Mouse (Mus musculus): ENCODE measurements around the gene Igf2bp3. TPM values are rescaled to one million over a fixed set of nuclear protein-coding genes. Genes with fewer than 3 reads are reported as not detected.

Igf2bp3 gene
- polyA plus RNA-seq, 1 experiment from 2014 or later: 30.4 TPM

DNA sequence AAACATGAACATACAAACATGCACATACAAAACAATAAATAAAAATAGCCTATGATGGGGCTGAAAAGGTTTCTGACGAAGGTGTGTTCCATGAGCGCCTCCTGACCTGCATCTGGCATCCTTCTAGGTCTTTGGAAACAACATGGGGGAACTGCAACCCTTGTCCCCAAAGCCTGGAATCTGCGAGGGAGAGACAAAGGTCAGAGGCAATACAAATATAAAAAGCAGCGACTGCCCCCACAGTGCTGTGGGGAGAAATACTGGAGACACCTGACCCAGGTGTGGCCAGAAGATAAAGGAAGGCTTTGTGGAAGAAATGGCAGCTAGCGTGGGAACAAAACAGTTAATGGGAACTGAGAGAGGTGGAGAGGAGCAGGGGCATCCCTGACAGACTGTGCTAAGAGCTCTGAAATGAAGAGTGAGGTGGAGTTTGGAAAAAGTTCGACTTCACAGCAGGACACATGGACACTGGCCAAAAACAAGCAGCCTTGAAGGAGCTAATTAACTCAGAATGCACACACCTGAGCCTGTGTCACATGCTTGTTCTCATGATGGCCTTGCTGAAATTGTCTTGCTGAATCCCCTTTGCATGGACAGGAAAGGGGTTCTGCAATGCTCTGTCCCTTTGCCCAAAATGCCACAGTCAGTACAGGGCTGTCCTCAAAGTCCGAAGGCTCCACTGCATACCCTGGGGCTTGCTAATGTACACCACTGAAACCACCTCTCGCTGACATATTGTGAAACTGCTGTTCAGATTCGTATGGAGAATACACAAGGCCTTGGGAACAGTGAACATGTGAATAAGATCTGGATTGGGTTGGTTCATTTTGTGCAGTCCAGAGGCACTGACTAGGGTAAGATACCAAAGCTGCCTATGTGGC, 64.2 kb downstream of the Igf2bp3 start:
- WGBS: 85% methylated on average over 9 of the region's 9 CpGs
- Histone ChIP-seq H3K9me3 (ENCODE audit: control insufficient read depth, low read length) (no peaks in the 10 kb centered on the region), H3K27me3 (ENCODE audit: control insufficient read depth, insufficient read depth, low read length) (no peaks in the 10 kb centered on the region), H3K4me2 (replicated peaks) (no peak overlapping the region), H3K4me3 (replicated peaks; ENCODE audit: low read length) (no peak overlapping the region), H3K27ac (no peak overlapping the region), H3K4me1 (replicated peaks; ENCODE audit: control insufficient read depth, insufficient read depth, low read length) (no peaks in the 10 kb centered on the region), H3K9ac (no peak overlapping the region), H3K36me3 (replicated peaks; ENCODE audit: control insufficient read depth, insufficient read depth) (no peaks in the 10 kb centered on the region)
- ATAC-seq (ENCODE audit: low FRiP score): no peak; the same call in 1 of the 2 replicates
- DNase-seq (ENCODE audit: low spot score): no peak

DNA sequence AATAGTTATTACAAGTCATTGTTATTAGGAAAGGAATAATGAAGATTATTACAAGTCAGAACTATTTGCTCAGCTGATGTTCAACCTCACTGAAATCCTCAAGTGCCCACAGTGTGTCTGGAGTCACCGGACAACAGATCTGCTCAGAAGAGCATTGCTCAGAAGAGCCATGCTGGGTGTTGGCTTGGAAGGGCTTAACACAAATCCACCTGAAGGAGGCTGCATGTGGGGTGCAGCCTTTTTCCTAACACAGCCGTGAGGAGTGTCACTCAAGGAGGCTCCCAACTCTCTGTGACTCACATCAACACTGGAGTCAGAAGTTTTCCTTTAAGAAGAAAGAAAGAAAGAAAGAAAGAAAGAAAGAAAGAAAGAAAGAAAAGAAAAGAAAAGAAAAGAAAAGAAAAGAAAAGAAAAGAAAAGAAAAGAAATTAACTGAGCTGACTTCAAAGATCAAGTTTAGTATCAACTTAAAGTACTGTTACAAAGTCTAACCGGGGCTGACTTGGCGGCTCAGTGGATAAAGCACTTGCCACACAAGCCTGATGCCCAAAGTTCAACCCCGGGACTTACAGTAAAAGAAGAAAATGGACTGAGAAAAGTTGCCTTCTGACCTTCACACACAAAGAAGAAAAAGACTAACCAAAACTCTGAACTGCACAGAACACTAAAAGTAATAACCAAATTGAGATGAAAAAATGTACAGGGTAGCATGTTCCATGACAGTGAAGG, 65.4 kb downstream of the Igf2bp3 start:
- no peak overlapping the region for H3K4me2 ChIP-seq (replicated peaks)
- WGBS: 85% methylated on average over 5 of the region's 5 CpGs
- no peaks in the 10 kb centered on the region for H3K36me3 ChIP-seq (replicated peaks; ENCODE audit: control insufficient read depth, insufficient read depth)
- H3K4me1 ChIP-seq (replicated peaks; ENCODE audit: control insufficient read depth, insufficient read depth, low read length): no peaks in the 10 kb centered on the region
- no peaks in the 10 kb centered on the region for H3K9me3 ChIP-seq (ENCODE audit: control insufficient read depth, low read length)
- H3K27ac ChIP-seq: no peak overlapping the region
- no peak overlapping the region for H3K9ac ChIP-seq
- H3K4me3 ChIP-seq (replicated peaks; ENCODE audit: low read length): no peak overlapping the region
- DNase-seq (ENCODE audit: low spot score) (no peak), ATAC-seq (ENCODE audit: low FRiP score) (no peak)
- H3K27me3 ChIP-seq (ENCODE audit: control insufficient read depth, insufficient read depth, low read length): no peaks in the 10 kb centered on the region

DNA sequence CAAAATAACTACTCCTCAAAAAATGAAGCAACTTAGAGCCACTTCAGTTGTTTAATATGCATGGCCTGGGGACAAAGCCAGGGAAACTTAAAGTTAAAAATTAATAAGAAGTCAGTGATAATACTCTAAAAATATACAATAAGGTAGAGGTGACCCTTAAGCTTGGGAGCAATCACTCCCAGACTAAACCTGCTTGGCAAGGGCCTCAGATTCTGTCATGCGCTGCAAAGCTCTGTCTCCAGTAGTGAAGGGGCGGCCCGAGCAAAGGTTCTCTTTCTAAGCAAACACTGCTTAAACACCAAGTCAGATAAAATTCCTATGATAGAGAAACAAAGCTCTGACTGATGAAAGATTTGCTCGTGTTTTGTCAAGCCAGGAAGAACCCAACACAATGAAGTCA, 66.0 kb downstream of the Igf2bp3 start:
- H3K4me3 ChIP-seq (replicated peaks; ENCODE audit: low read length): no peak overlapping the region
- H3K27me3 ChIP-seq (ENCODE audit: control insufficient read depth, insufficient read depth, low read length): no peaks in the 10 kb centered on the region
- no peak overlapping the region for H3K9ac ChIP-seq
- H3K27ac ChIP-seq: no peak overlapping the region
- H3K4me2 ChIP-seq (replicated peaks): no peak overlapping the region
- ATAC-seq (ENCODE audit: low FRiP score) (no peak), DNase-seq (ENCODE audit: low spot score) (no peak)
- H3K4me1 ChIP-seq (replicated peaks; ENCODE audit: control insufficient read depth, insufficient read depth, low read length): no peaks in the 10 kb centered on the region
- no peaks in the 10 kb centered on the region for H3K9me3 ChIP-seq (ENCODE audit: control insufficient read depth, low read length)
- no peaks in the 10 kb centered on the region for H3K36me3 ChIP-seq (replicated peaks; ENCODE audit: control insufficient read depth, insufficient read depth)
- WGBS: 86% methylated on average over 4 of the region's 4 CpGs

DNA sequence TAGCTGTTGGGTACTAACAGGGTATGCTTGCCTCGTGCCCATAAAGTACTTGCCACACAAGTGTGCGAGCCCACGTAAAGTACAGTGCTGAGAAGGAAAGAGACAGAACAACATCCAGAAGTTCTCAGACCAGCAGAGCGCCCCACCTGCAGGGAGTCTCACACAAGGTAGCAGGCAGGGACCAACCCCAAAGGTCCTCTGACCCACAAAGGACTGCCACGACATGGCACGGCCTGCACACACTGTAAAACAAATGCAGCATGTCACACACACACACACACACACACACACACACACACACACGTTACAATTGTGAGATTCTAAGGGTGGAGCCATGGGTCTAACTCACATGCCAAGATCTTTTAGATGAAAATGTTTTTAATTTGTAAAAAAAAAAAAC, 66.4 kb downstream of the Igf2bp3 start:
- no peaks in the 10 kb centered on the region for H3K9me3 ChIP-seq (ENCODE audit: control insufficient read depth, low read length)
- 92% methylated on average over 7 of the region's 7 CpGs for WGBS
- no peak overlapping the region for H3K4me2 ChIP-seq (replicated peaks)
- no peaks in the 10 kb centered on the region for H3K4me1 ChIP-seq (replicated peaks; ENCODE audit: control insufficient read depth, insufficient read depth, low read length)
- ATAC-seq (ENCODE audit: low FRiP score) (no peak), DNase-seq (ENCODE audit: low spot score) (no peak)
- no peak overlapping the region for H3K27ac ChIP-seq
- H3K27me3 ChIP-seq (ENCODE audit: control insufficient read depth, insufficient read depth, low read length): no peaks in the 10 kb centered on the region
- no peak overlapping the region for H3K4me3 ChIP-seq (replicated peaks; ENCODE audit: low read length)
- H3K36me3 ChIP-seq (replicated peaks; ENCODE audit: control insufficient read depth, insufficient read depth): no peaks in the 10 kb centered on the region
- H3K9ac ChIP-seq: no peak overlapping the region

DNA sequence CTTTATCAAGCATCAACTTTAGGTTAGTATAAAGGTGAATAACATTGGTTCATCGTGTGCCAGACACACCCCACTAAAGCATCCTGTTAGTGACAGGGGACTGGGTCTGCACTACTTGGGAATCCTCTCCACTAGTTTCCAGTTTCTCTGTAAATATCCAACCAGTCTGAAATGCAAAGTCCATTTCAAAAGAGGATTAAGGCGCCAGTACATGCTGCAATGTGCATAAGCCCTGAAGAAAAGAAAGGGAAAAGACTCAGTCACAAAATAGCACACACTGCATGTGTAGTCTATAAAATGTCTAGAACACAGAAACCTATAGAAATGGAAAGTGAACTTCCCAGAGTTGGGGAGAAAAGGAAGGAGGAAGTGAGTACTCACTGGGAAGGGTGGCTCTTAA, 68.3 kb downstream of the Igf2bp3 start:
- H3K4me3 ChIP-seq (replicated peaks; ENCODE audit: low read length): no peak overlapping the region
- ATAC-seq (ENCODE audit: low FRiP score) (no peak), DNase-seq (ENCODE audit: low spot score) (no peak)
- H3K9me3 ChIP-seq (ENCODE audit: control insufficient read depth, low read length): no peaks in the 10 kb centered on the region
- no peak overlapping the region for H3K9ac ChIP-seq
- no peaks in the 10 kb centered on the region for H3K36me3 ChIP-seq (replicated peaks; ENCODE audit: control insufficient read depth, insufficient read depth)
- no peaks in the 10 kb centered on the region for H3K4me1 ChIP-seq (replicated peaks; ENCODE audit: control insufficient read depth, insufficient read depth, low read length)
- H3K4me2 ChIP-seq (replicated peaks): no peak overlapping the region
- 89% methylated on average over 2 of the region's 2 CpGs for WGBS
- H3K27me3 ChIP-seq (ENCODE audit: control insufficient read depth, insufficient read depth, low read length): no peaks in the 10 kb centered on the region
- H3K27ac ChIP-seq: no peak overlapping the region

DNA sequence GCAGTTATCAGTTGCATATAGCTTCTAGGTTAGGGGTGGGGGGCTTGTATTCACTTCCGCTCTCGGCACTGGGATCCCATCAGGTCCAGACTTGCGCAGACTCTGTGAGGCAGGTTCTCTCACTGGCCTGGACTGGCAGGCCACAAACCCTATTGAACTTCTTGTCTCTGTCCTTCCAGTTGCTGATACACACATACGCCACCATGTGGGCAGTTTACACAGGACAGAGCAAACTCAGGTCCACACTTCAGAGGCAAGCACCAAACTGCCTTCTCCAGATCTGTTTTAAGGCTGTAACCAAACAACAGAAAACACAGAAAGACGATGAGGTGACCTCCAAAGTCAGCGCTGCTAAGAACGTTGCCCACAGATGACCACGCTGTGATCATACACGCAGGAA, 72.3 kb downstream of the Igf2bp3 start:
- ATAC-seq (ENCODE audit: low FRiP score): no peak
- no peaks in the 10 kb centered on the region for H3K27me3 ChIP-seq (ENCODE audit: control insufficient read depth, insufficient read depth, low read length)
- WGBS: 92% methylated on average over 9 of the region's 9 CpGs

DNA sequence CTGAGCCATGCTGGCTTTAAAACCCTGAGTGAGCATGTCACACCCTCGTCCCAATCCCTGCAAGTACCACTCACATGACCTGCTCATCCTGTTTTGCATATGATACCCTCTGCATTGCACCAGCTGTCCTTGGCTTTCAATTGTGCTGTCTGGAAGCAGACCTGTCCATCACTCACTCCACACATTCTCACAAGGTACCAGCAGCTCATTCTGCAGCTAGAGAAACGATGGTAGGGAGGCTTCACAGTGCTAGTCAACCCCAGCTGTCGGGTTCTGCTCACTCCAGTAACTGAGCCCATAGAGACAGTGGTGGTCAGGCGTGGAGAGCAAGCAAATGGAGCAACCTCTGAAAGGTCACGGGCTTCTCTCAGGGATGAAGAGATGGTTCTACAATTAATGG, 73.6 kb downstream of the Igf2bp3 start:
- Histone ChIP-seq H3K36me3 (replicated peaks; ENCODE audit: control insufficient read depth, insufficient read depth) (no peaks in the 10 kb centered on the region), H3K9ac (no peak overlapping the region), H3K27ac (no peak overlapping the region), H3K4me1 (replicated peaks; ENCODE audit: control insufficient read depth, insufficient read depth, low read length) (no peaks in the 10 kb centered on the region), H3K27me3 (ENCODE audit: control insufficient read depth, insufficient read depth, low read length) (no peaks in the 10 kb centered on the region), H3K4me2 (replicated peaks) (no peak overlapping the region), H3K9me3 (ENCODE audit: control insufficient read depth, low read length) (no peaks in the 10 kb centered on the region), H3K4me3 (replicated peaks; ENCODE audit: low read length) (no peak overlapping the region)
- WGBS: 73% methylated on average over 5 of the region's 5 CpGs
- DNase-seq (ENCODE audit: low spot score) (no peak), ATAC-seq (ENCODE audit: low FRiP score) (no peak)

More for the DNA sequence above, 72.3 kb downstream of the Igf2bp3 start:
- Histone ChIP-seq H3K9ac (no peak overlapping the region), H3K4me3 (replicated peaks; ENCODE audit: low read length) (no peak overlapping the region), H3K4me2 (replicated peaks) (no peak overlapping the region), H3K36me3 (replicated peaks; ENCODE audit: control insufficient read depth, insufficient read depth) (no peaks in the 10 kb centered on the region), H3K9me3 (ENCODE audit: control insufficient read depth, low read length) (no peaks in the 10 kb centered on the region), H3K27ac (no peak overlapping the region), H3K4me1 (replicated peaks; ENCODE audit: control insufficient read depth, insufficient read depth, low read length) (no peaks in the 10 kb centered on the region)
- no peak for DNase-seq (ENCODE audit: low spot score)

DNA sequence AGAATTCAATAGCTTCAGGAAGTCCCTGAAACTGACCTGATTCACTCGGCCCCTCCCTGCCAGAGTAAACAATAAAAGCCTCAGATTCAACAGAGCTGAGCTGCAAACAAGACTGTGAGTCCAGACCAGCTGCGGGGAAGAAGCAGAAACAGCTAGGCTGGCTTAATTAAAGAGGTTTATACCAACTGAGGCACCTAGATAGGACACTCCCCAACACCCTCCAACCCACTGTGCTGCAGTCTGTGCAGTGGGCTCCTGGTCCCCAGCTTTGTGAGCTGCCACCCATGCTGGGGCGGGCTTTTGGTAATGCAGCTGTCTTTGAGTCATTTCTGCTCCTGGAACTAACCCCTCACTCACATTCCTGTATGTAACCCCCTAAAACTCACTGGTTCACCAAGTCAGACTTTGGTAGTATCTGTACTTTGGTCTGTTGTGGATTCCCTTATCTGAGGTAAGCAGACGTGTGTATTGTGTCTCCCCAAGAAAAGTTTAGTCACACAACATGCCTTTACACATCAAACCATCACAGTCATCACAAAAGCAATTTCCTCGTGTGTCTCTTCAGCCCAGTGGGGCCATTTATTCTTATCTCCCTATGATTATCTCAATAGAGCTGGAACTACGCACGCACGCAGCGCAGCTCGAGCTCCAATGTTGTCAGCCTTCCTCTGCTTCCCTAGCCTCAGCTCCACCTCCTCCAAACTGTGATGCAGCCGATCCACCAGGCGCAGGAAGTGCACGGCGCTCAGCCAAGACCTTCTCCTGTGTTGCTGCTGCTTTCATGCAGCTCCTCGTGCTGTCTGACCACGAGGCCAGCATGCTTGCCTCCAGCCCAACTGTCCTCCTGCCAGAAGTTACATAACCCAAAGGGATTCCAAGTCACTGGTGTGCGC, 76.4 kb downstream of the Igf2bp3 start:
- DNase-seq (ENCODE audit: low spot score): no peak
- H3K9ac ChIP-seq: no peak overlapping the region
- no peak for ATAC-seq (ENCODE audit: low FRiP score)
- H3K4me2 ChIP-seq (replicated peaks): no peak overlapping the region
- WGBS: 80% methylated on average over 17 of the region's 17 CpGs
- no peak overlapping the region for H3K27ac ChIP-seq
- H3K27me3 ChIP-seq (ENCODE audit: control insufficient read depth, insufficient read depth, low read length): no peaks in the 10 kb centered on the region
- no peaks in the 10 kb centered on the region for H3K9me3 ChIP-seq (ENCODE audit: control insufficient read depth, low read length)
- no peaks in the 10 kb centered on the region for H3K4me1 ChIP-seq (replicated peaks; ENCODE audit: control insufficient read depth, insufficient read depth, low read length)
- H3K36me3 ChIP-seq (replicated peaks; ENCODE audit: control insufficient read depth, insufficient read depth): no peaks in the 10 kb centered on the region
- no peak overlapping the region for H3K4me3 ChIP-seq (replicated peaks; ENCODE audit: low read length)

DNA sequence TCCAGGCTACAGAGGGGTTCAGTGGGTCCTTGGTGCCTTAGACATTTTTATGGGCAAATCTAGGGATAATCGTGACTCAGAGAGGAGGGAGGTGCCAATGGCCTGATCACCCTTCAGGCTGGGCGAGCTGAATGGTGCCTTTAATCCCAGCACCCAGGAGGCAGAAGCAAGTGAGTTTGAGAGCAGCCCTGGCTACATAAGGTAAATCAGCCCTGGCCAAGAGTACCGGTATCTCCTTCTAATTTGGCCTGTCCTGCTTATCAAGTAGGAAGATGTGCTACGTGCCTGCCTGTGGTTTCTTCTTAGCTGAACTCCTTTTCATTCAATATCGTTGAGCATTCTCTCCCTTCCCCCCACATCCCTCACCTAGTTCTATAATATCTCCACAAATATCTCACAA, 78.0 kb downstream of the Igf2bp3 start:
- Histone ChIP-seq H3K9me3 (ENCODE audit: control insufficient read depth, low read length) (no peaks in the 10 kb centered on the region), H3K4me1 (replicated peaks; ENCODE audit: control insufficient read depth, insufficient read depth, low read length) (no peaks in the 10 kb centered on the region), H3K9ac (no peak overlapping the region), H3K4me3 (replicated peaks; ENCODE audit: low read length) (no peak overlapping the region), H3K4me2 (replicated peaks) (no peak overlapping the region), H3K27ac (no peak overlapping the region), H3K27me3 (ENCODE audit: control insufficient read depth, insufficient read depth, low read length) (no peaks in the 10 kb centered on the region), H3K36me3 (replicated peaks; ENCODE audit: control insufficient read depth, insufficient read depth) (no peaks in the 10 kb centered on the region)
- WGBS: 88% methylated on average over 5 of the region's 5 CpGs
- DNase-seq (ENCODE audit: low spot score) (no peak), ATAC-seq (ENCODE audit: low FRiP score) (no peak)

Data from hindbrain, embryonic 14.5 days (tissue).